Mouse (Mus musculus) urinary bladder, postnatal 25 days (tissue): ENCODE measurements around the gene Fam117a.
A peak's percentile ranks its signal among the peaks of the same experiment; 100 is the strongest.
"Not testable (repeated sequence)": the region's sequence is repeated elsewhere in the genome, so short reads cannot be mapped to it uniquely, and the experiment has no call there.

Experiments
- DNase-seq: peaks from one replicate; pipeline ENCODE4 v3.0.0; 2022; ENCODE audit warnings: low spot score

The Fam117a gene

GRCm38 (mm10) chr11:95393500-95393816 is 56.6 kb downstream of the Fam117a start:
- DNase-seq: no peak

- DNase-seq: no peak
Measured at GRCm38 (mm10) chr11:95394112-95394511, 57.3 kb downstream of the Fam117a start.

GRCm38 (mm10) chr11:95396548-95396947 is 59.7 kb downstream of the Fam117a start:
- DNase-seq: no peak

DNA sequence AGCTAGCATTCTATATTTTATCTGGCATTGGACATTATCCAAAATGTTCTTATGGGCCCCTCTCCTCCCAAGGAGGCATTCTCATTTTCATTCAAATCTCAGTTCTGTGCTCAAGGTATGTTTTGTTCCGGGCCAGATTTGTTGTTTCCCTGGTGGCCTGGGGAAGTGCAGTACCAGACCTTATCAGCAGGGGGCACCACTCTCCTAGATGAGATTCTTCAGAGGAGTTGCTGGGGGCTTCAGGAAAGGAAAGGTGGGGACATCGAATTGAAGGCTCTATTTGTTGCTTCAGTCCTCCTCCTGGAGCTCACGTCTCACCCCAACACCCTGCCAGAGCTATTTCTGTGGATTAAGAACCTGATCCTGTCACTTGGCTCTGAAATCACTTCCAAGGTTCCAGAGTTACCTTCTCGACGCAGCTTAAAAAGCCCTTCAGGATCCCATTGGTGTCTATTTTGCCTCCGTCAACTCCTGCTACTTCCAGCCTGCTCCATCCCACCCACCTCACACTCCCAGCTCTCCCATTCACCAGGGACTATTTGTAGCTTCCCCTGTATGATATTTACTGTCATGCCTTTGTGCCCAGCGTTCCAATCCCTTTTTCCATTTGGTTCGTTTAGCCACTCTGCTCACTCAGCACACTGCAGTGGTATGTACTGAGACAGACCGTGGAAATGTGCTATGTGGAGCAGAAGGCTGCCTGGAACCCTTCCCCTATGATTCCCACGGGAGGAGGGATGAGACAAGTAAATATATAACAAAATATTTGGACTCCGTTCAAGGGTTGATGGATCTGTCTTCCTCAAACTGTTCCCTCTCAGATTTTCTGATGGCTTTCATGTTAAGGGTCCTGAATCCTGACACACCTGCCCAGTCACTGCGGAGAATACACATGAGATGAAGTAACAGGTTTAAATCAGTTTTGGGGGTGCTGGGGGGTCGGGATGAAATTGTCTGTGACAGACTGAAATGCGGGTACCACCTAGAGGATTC is 61.3 kb downstream of the Fam117a start:
- peak; percentile 80 for DNase-seq

GRCm38 (mm10) chr11:95399520-95400020 is 62.8 kb downstream of the Fam117a start:
- no peak for DNase-seq

- no peak for DNase-seq
Measured at GRCm38 (mm10) chr11:95401568-95401967, 64.8 kb downstream of the Fam117a start.

- no peak for DNase-seq
Measured at GRCm38 (mm10) chr11:95402196-95402595, 65.4 kb downstream of the Fam117a start.

- DNase-seq: no peak
Measured at GRCm38 (mm10) chr11:95402658-95403101, 65.9 kb downstream of the Fam117a start.

- no peak for DNase-seq
Measured at GRCm38 (mm10) chr11:95403382-95404340, 66.8 kb downstream of the Fam117a start.

- DNase-seq: no peak
Measured at GRCm38 (mm10) chr11:95405771-95406170, 69.0 kb downstream of the Fam117a start.

DNA sequence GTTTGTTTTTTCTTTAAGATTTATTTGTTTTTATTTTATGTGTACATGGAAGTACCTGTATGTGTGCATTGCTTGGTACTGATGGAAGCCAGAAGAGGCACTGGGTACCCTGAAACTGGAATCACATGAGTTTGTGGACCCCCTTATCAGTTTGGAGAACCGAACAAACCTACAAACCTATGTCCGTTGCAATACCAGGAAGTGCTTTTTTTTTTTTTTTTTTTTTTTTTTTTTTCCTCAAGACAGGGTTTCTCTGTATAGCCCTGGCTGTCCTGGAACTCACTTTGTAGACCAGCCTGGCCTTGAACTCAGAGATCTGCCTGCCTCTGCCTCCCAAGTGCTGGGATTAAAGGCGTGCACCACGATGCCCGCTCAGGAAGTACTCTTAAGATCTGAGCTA is 69.6 kb downstream of the Fam117a start:
- not testable (repeated sequence) for DNase-seq

DNA sequence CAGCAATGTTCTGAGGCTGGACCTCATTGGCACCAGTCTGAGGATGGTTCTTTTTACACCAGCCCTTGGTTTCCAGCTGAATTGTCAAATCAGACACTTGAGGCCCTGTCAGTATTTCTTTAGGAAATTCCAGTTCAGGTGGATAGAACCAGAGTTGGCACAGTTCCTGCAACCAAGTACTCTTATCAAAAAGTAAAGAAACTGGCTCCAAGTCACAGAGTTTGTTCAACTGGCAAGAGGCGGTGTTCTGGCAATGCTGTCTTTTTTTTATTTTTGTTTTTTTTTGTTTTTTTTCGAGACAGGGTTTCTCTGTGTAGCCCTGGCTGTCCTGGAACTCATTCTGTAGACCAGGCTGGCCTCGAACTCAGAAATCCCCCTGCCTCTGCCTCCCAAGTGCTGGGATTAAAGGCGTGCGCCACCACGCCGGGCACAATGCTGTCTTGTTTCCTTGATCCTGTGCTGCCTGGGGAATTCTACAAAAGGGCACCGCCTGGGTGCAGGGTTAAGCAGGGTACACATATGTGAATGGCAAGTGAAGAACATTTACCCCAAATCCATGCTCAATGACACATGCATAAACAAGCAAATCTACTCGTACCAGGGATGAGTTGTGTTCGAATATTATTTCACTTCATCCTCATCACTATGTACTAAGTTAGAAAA is 72.8 kb downstream of the Fam117a start:
- no peak for DNase-seq

GRCm38 (mm10) chr11:95411453-95412013 is 74.7 kb downstream of the Fam117a start:
- DNase-seq: no peak

GRCm38 (mm10) chr11:95412615-95413014 is 75.8 kb downstream of the Fam117a start:
- DNase-seq: no peak

DNA sequence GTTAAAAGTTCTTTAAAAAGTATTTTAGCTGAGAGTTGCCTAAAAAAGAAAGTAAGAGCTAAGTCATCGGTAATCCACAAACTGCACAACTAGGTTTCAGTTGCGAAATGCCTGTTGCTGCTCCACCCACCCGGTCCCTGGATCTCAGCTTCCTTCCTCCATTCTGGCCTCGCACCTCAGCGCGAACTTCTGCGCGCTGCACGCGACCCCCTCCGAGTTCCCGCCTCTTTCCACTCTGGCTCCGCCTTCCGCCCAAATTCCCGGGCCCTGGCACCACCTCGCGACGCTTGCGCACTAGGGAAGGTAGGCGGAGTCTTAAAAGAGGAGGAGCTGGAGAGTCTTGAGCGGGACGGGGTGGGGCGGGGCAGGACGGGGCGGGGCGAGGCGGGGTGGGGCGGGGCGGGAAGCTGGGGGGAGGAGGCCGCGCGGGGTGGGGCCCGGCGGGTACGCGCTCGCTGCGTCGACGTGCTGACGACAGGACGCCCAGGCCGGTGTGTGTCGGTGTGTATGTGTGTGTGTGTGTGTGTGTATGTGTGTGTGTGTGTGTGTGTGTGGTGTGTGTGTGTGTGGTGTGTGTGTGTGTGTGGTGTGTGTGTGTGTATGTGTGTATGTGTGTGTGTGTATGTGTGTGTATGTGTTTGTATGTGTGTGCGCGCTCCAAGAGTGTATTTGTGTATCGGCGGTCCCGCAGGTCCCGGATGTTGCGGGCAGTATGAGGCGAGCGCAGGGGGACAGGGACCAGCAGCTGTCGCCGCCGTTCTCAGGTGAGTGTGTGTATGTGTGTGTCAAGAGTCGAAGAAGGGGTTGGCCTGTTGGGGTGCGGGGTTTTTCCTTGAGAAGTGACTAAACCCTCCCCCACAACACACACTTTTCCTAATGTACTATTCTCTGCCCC is 77.1 kb downstream of the Fam117a start, which contains the start of gene Spop:
Gene Spop (plus strand): TSS at position 440 of the 895 bp plus-strand sequence.
- DNase-seq: peak; percentile 93

DNA sequence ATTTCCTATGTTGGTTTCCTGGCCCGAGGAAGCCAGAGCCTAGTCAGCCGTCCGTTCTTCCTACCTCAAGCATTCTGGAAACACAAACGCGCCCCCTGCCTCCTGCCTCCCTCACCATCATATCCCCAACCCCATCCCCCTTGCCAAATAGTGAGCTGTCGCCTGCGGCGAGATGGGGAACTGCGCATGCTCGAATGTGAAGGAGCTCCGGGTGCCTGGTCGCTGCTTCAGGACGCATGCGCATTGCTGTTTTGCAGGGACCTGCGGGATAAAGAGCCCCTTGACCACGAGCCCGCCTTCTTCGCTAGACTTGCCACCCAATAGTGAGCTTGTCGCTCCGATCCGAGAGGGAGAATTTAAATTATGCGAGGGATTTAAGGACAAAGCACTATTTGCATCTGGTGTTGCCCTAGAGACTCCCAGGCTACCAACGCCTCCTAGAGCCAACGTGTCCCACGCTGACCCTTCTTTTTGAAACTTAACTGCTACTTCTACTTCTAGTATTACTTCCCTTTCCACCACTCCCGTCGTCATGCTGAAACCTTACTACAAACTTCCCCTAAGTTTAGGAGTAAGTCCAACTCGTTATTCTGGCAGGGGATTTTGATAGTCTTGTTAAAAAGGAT is 77.8 kb downstream of the Fam117a start:
- DNase-seq: peak; percentile 91

- no peak for DNase-seq
Measured at GRCm38 (mm10) chr11:95415931-95416330, 79.1 kb downstream of the Fam117a start.

- no peak for DNase-seq
Measured at GRCm38 (mm10) chr11:95417341-95417740, 80.5 kb downstream of the Fam117a start.

- no peak for DNase-seq
Measured at GRCm38 (mm10) chr11:95420880-95421435, 84.1 kb downstream of the Fam117a start.
